Mouse (Mus musculus) B cell, adult 2 months (primary cell): ENCODE data around the gene Usf1.

Experiments used
- DNase-seq, 2 experiments: peaks; one replicate each; pipeline ENCODE4 v3.0.0; 2022

The Usf1 gene

DNA sequence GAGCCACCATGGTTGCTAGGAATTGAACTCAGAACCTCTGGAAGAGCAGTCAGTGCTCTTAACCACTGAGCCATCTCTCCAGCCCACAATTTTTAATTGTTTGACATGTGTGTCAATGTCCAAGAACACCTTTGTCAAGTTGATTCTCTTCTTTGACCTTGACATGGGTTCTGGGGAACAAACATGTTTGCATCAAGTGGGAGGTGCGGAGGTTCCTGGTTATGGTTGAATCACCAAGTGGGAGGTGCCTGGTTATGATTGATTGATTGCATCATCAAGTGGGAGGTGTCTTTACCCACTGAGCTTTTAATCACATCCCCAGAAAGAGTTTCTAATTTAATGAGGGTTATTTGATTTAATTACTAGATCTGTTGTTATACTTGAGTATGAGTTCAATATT, 46.5 kb downstream of the Usf1 start:
- no peak for DNase-seq

- DNase-seq = no peak
Observed at GRCm38 (mm10) chr1:171459791-171460190, 48.7 kb downstream of the Usf1 start.

DNA sequence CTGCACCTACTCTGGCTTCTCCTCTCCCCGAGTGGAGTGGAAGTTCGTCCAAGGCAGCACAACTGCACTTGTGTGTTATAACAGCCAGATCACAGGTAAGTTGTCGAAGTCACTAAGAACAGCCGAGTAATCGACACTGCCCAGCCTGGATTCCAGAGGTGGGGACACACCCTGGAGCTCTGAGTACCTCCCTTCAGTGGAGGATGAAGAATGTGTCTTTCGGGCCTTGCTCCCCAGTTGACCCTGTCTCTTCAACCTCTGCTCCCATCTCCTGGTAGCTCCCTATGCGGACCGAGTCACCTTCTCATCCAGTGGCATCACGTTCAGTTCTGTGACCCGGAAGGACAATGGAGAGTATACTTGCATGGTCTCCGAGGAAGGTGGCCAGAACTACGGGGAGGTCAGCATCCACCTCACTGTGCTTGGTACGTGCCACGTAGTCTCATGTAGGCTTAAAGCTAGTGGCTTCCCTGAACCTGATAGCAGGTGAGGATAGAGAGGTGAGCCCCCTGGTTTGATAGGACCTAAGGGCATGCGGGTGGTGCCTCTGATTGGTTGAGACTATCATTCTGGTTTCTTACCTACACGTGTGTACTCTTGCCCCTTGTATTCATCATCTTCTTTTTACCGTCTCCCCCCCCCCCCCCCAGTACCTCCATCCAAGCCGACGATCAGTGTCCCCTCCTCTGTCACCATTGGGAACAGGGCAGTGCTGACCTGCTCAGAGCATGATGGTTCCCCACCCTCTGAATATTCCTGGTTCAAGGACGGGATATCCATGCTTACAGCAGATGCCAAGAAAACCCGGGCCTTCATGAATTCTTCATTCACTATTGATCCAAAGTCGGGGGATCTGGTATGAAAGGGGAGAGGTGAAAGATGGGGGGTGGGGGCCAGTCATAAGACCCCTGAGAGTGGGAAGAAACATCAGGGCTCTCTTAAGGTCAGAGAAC, 49.7 kb downstream of the Usf1 start:
- no peak for DNase-seq

- DNase-seq = no peak
Observed at GRCm38 (mm10) chr1:171463133-171463532, 52.0 kb downstream of the Usf1 start.

DNA sequence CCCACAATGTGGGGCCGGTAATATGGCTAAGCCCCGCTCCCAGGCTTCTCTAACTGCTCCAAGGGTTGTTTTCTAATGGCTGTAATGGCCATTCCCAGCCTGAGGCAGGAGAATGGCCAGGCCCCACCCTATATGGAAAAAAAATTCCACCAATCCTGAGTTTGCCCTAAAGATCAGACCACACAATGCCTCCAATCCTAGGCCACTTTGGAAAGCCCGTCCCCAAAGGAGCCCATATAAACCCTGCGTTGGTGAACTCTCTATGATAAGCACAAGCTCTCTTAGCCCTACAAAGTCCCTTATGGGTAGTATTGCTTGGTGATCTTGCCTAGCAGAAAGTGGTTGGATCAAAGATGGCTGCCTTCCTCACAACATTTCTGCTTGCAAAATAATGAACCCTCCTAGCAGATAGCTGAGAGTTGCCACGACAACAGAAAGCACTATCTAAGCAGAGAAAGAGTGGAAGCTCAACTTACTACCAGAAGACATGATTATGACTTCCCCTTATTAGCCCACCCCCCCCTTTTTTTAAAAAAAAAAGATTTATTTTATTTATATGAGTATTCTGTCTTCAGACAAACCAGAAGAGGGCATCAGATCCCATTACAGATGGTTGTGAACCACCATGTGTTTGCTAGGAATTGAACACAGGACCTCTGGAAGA, 54.8 kb downstream of the Usf1 start:
- DNase-seq = no peak

DNA sequence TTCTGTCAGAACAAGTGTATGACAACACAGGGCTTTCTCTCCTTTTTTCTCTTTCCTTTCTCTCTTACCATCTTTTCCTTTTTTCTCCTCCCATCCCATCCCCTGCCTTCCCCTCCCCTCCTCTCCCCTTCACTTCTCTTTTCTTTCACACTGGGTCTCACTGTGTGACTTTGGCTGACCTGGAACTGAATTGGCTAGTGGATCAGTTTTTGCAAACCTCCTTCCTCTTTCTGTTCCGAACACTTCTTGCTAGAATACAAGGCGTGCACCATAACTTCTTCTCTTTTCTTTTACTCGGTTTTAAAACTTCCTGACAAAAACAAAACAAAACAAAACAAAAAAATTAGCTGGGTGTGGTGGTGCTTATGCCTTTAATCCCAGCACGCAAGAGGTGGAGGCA, 55.5 kb downstream of the Usf1 start:
- no peak for DNase-seq
